Mouse (Mus musculus): ENCODE measurements around the gene Naalad2.
"Not testable (repeated sequence)": the region's sequence is repeated elsewhere in the genome, so short reads cannot be mapped to it uniquely, and the experiment has no call there.

Naalad2 gene

DNA sequence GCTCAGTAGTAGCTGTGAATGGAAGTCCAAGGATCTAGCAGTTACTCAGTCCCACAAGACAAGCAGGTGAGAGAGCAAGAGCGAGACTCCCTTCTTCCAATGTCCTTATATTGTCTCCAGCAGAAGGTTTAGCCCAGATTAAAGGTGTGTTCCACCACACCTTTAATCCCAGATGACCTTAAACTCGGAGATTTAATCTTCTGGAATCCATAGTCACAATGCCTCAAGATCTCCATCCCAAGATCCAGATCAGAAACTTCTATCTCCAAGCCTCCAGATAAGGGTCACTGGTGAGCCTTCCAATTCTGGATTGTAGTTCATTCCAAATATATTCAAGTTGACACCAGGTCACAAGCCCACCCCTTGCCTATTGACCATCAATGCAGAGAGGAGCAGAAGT is at the start of gene Naalad2:
Gene Naalad2, minus strand, starts transcription at position 101 of the 400 bp plus-strand sequence.
- DNase-seq (ENCODE audit: low spot score in 2 of 2) = not testable (repeated sequence)

DNA sequence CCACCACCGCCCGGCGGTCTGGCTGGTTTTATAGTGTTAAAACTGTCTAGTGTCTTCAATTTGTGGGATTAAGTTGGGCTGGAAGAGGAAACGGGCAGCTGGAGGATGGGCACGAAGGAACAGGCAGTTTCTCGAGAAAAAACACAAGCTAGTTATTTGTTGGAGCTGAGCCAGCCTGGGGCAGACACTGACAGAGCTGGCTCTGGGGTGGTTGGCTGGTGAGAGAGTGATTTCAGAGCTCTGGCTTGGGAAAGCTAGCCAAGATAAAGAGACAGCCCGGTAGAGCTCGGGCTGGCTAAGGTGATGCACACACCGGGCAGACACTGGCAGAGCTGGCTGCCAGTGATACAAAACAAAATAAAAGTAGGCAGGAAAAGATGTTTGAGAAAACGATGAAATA is 28.9 kb upstream of the Naalad2 start:
- DNase-seq (ENCODE audit: low spot score in 2 of 2) = no peak

- DNase-seq (ENCODE audit: low spot score in 2 of 2) = no peak
Measured at GRCm38 (mm10) chr9:18430354-18430753, 27.6 kb upstream of the Naalad2 start, which contains the start of gene Mbd3l2. Gene Mbd3l2, plus strand, starts transcription at chr9:18430654.

DNA sequence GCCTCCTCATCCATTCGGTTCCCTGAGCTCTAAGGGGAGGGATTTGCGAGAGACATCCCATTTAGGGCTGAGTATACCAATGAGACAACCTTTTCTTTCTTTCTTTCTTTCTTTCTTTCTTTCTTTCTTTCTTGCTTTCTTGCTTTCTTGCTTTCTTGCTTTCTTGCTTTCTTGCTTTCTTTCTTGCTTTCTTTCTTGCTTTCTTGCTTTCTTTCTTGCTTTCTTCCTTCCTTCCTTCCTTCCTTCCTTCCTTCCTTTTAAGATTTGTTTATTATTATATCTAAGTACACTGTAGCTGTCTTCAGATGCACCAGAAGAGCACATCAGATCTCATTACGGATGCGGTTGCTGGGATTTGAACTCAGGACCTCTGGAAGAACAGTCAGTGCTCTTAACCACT is 9.6 kb upstream of the Naalad2 start:
- not testable (repeated sequence) for DNase-seq (ENCODE audit: low spot score in 2 of 2)

DNA sequence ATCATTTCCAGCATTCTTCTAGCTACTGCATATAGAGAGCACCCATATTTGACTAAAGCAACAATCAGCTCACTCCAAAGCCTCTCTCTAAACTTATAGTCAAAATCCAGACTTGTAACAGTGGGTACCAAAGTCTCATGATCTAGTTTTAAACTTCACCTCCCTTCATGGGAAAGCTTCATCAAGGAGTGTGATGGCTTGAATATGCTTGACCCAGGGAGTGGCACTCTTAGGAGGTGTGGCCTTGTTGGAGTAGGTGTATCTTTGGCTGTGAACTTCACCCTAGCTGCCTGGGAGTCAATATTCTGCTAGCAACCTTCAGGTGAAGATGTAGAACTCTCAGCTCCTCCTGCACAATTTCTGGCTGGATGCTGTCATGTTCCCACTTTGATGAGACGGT is 1.3 kb upstream of the Naalad2 start, which contains the start of gene Ubtfl1:
Gene Ubtfl1, plus strand, starts transcription at position 301 of the 400 bp plus-strand sequence.
- DNase-seq (ENCODE audit: low spot score in 2 of 2) = no peak

DNA sequence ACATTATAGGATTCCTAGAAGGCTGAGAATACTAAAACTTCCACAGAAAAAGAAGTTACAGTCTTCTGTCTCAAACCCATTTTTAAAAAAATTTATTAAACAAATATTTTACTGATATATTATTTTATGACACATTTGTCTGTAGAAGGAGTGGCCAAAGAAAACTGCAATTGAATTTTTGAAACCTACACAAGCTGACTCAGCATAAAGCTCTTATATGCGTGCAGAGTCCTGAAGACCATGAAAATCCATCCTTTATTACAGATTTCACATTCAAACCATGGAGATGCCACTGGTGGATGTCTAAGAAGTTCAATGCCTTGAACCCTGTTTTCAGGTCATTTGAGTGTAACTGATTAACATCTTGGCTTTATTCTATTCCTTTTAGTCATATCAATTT is 3.2 kb downstream of the Naalad2 start:
- DNase-seq (ENCODE audit: low spot score in 2 of 2) = no peak

DNA sequence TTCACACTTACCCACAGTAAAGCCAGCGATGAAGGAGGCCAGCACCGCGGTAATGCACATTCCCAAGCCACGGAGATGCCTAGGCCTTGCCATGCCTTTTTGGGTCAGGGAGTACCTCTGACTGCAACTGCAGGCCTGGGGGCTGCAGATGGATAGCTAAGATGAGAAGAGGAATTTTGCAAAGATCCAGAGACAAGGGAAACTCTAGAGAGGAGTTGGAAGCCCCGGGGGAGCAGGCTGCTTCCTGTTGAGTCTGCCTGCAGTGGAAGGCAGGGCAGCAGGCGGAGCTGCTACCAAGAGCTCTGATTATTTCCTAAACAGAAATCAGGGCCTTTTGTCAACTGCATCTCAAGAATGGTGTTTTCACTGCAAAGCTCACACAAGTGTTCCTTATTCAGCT is 17.0 kb downstream of the Naalad2 start:
- no peak for DNase-seq (ENCODE audit: low spot score in 2 of 2)

DNA sequence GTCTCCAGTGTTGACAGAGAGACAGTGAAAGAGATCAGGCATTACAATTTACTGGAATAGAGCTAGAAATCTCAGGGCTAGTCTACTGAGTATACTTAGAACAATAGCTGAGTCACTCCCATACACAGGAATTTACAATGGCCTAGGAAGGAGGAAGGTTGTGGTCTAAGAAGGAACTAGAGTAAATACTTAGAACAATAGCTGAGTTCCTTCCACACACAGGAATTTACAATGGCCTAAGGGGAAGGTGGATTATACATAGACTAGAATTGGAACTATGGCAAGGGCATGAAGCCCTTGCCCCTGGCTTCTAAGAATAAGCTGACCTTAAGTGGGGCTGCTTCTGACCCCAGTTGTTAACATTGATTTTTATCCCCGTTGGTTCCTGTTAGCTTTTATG is 29.8 kb downstream of the Naalad2 start:
- DNase-seq (ENCODE audit: low spot score in 2 of 2) = not testable (repeated sequence)

DNA sequence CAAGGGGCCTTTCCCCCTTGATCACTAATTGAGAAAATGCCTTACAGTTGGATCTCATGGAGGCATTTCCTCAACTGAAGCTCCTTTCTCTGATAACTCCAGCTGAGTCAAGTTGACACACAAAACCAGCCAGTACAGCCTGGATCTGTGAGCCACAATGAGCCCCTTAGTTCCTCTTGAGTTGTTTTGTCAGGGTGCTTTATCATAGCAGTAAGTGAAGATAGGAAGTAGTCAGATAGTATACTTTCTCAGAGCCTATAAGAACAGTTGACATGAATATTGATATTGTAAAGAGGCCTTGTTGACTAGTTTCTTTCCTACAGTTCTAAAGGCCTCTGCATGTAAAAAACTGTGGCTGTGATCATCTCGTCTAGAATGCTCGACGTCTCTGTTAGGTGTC is 82.8 kb downstream of the Naalad2 start:
- DNase-seq (ENCODE audit: low spot score in 2 of 2) = no peak

DNA sequence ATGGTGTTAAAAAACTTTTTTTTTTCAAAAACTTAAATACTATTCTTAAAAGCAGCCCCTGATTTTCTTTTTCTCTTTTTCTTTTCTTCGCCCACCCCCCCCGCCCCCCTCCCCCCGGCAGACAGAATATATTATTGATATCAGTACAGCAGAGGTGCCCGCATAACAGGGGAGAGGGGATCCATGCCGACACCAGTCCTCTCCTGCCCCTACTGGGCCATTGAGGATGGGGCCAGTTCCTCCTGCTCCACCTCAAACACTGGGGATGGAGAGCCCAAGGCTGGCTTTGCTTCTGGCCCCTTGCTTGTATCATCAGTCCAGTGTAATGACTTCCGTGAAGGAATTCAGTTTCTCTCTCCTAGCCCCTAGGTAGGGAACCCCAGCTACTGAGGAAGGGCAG is 104.5 kb downstream of the Naalad2 start:
- DNase-seq (ENCODE audit: low spot score in 2 of 2) = no peak

GRCm38 (mm10) chr9:18293026-18293781 is 109.6 kb downstream of the Naalad2 start:
- DNase-seq (ENCODE audit: low spot score in 2 of 2) = no peak

DNA sequence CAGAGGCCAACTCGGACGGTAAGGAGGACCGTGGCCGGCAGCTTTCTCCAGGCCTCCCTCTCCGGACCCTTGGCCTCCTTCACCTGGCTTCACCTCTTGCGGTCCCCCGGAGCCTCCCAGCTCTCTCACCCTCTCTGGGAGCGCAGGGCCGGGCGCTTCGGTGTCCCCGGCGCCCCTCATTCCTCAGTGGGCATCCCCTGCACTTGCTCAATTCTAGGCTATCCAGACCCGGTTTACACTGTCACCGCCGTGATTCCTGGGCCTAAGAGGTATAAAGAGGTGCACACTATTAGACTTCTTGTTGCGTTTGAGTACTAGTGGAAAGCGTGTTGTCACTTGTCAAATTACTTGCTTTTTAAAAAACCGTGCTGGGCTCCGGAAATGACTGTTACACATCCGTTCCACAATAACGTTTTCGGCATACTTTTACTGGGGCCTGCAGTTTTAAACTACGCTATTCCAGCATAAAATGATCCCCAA is 110.3 kb downstream of the Naalad2 start:
- DNase-seq (ENCODE audit: low spot score in 2 of 2) = no peak

GRCm38 (mm10) chr9:18291571-18292429 is 111.0 kb downstream of the Naalad2 start, which contains the start of gene Chordc1:
Gene Chordc1, plus strand, starts transcription at chr9:18292125.
- DNase-seq (ENCODE audit: low spot score in 2 of 2) = peak; percentile 88 to 91

- DNase-seq (ENCODE audit: low spot score in 2 of 2) = not testable (repeated sequence)
Measured at GRCm38 (mm10) chr9:18278693-18279092, 124.1 kb downstream of the Naalad2 start.

DNA sequence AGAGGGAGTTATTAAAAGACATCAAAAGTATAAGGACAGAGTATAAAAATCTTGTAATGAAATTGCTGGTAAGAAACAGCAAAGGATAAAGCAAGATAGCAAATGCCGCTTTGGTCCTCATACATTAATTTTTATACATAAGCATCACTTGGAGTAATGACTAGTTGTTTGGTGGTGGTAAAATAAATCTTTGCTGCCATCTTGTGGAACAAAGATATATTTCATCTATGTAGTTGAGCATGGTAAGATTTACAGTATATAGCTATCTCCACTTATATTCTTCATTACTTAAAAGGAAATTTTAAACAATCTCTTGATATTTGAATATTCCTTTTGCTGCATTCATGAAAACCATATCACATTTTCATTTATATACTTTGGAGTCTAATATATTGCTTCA is 125.3 kb downstream of the Naalad2 start:
- DNase-seq (ENCODE audit: low spot score in 2 of 2) = no peak

- no peak for DNase-seq (ENCODE audit: low spot score in 2 of 2)
Measured at GRCm38 (mm10) chr9:18276844-18277243, 126.0 kb downstream of the Naalad2 start.

DNA sequence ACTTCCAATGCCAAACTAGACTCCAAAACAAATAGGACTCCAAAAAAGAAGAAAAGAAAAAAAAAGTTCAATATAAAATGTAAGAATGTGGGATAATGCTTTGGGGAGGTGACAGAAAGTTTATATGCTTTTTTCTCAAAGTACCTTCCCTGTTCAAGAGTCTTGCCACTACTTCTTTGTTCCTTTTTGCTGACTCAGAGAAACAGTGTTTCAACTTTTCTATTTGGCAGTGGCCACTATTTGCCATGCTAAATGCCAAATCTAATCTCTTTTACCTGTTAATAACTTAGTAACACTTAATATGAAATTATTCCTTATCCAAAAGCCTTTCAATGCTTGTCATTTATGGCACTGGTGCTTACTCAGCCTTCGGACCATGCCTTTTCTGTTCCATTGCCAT is 126.9 kb downstream of the Naalad2 start:
- no peak for DNase-seq (ENCODE audit: low spot score in 2 of 2)
